Mouse (Mus musculus) hindbrain, embryonic 14.5 days (tissue): Measurements from ENCODE around the gene Ccl19. TPM values are rescaled to one million over a fixed set of nuclear protein-coding genes. Genes with fewer than 3 reads are reported as not detected.
"Not testable (repeated sequence)": the region's sequence is repeated elsewhere in the genome, so short reads cannot be mapped to it uniquely, and the experiment has no call there.

Experiments used
- ATAC-seq: fragments of 200-750 bp; cut with Nextera tagmentation; 2 replicates; pipeline ENCODE4 v1.8.0; 2017; ENCODE audit warnings: moderate number of reproducible peaks, mild to moderate bottlenecking, moderate TSS enrichment, moderate library complexity; ENCODE audit not compliant: low FRiP score
- DNase-seq: peaks from one replicate; pipeline ENCODE4 v3.0.0-alpha.2; 2015; ENCODE audit warnings: low spot score
- H3K27ac ChIP-seq: fragments of 300-500 bp; sonication (generic); 2 replicates; pipeline ENCODE4 v1.5.1; 2014; ENCODE audit warnings: mild to moderate bottlenecking, moderate library complexity
- H3K27me3 ChIP-seq: fragments of 300-500 bp; sonication (generic); 2 replicates; pipeline ENCODE4 v1.6.1; 2014; ENCODE audit warnings: mild to moderate bottlenecking, low read length, mixed read lengths; ENCODE audit not compliant: control insufficient read depth, insufficient read depth
- H3K36me3 ChIP-seq: fragments of 300-500 bp; sonication (generic); replicated peaks from 2 replicates; pipeline ENCODE4 v1.6.1; 2014; ENCODE audit not compliant: control insufficient read depth, insufficient read depth
- H3K4me1 ChIP-seq: fragments of 300-500 bp; sonication (generic); replicated peaks from 2 replicates; pipeline ENCODE4 v1.6.1; 2014; ENCODE audit warnings: antibody characterized with exemption, low read length, mixed read lengths; ENCODE audit not compliant: control insufficient read depth, insufficient read depth
- H3K4me2 ChIP-seq: fragments of 300-500 bp; sonication (generic); replicated peaks from 2 replicates; pipeline ENCODE4 v1.6.1; 2014; ENCODE audit warnings: mild to moderate bottlenecking, moderate library complexity
- H3K4me3 ChIP-seq: fragments of 300-500 bp; sonication (generic); replicated peaks from 2 replicates; pipeline ENCODE4 v1.5.1; 2014; ENCODE audit warnings: mild to moderate bottlenecking, low read length
- H3K9ac ChIP-seq: fragments of 300-500 bp; sonication (generic); 2 replicates; pipeline ENCODE4 v1.6.1; 2014
- H3K9me3 ChIP-seq: fragments of 300-500 bp; sonication (generic); 2 replicates; pipeline ENCODE4 v1.6.1; 2016; ENCODE audit warnings: low read length; ENCODE audit not compliant: control insufficient read depth
- WGBS: fragments of 180-500 bp; shearing (Covaris S2); extraction: QIAGEN DNeasy Blood & Tissue Kit; methylation state at CpG from one replicate; pipeline ENCODE4 v1.1.7; 2014; 5-methylcytosine and 5-hydroxymethylcytosine counted together
- polyA plus RNA-seq: library from polyadenylated mRNA; unstranded; fragments of >200 nt; fragmentation: Nextera tagmentation; extraction: Ambion mirVana; gene quantifications from 2 replicates; pipeline ENCODE4 v1.2.1, GENCODE M21; 2014

Ccl19 gene
- not detected in 2 replicates for polyA plus RNA-seq

GRCm38 (mm10) chr4:42756477-42756876 is at the start of gene Ccl19:
Gene Ccl19 (minus strand): TSS chr4:42756577.
- not testable (repeated sequence) for H3K27ac ChIP-seq, H3K27me3 ChIP-seq, H3K4me3 ChIP-seq, H3K36me3 ChIP-seq, H3K9ac ChIP-seq, H3K4me2 ChIP-seq, H3K9me3 ChIP-seq, DNase-seq, H3K4me1 ChIP-seq, ATAC-seq
- no CpG with 5 or more reads among the region's 6 CpGs for WGBS

GRCm38 (mm10) chr4:42773893-42774292 is 17.5 kb upstream of the Ccl19 start, which contains the start of gene Ccl21a:
Gene Ccl21a (minus strand): TSS chr4:42773993.
- H3K4me1 ChIP-seq, H3K36me3 ChIP-seq, H3K9ac ChIP-seq, DNase-seq, H3K27me3 ChIP-seq, H3K4me2 ChIP-seq, H3K9me3 ChIP-seq, ATAC-seq, H3K4me3 ChIP-seq, H3K27ac ChIP-seq: not testable (repeated sequence)
- WGBS = no CpG with 5 or more reads among the region's 5 CpGs

GRCm38 (mm10) chr4:42735245-42735644 is 21.1 kb downstream of the Ccl19 start, which contains the start of gene 4930578G10Rik:
Gene 4930578G10Rik (plus strand): TSS chr4:42735545.
- ATAC-seq, DNase-seq, H3K4me3 ChIP-seq, H3K36me3 ChIP-seq, H3K4me1 ChIP-seq, H3K9ac ChIP-seq, H3K27ac ChIP-seq, H3K9me3 ChIP-seq, H3K27me3 ChIP-seq, H3K4me2 ChIP-seq: not testable (repeated sequence)
- no CpG with 5 or more reads among the region's 13 CpGs for WGBS

Other genes with a start within 250 kb of the Ccl19 start
- gene Fam205a2, start 228.4 kb downstream of the Ccl19 start, polyA plus RNA-seq = 0.17 TPM in 1 of 2 replicates, not detected in the other
- not detected in 2 replicates for gene Gm10591, start 144.4 kb downstream of the Ccl19 start, polyA plus RNA-seq
- gene Gm2564, start 126.9 kb downstream of the Ccl19 start, polyA plus RNA-seq = 0.65 TPM in 1 of 2 replicates, not detected in the other
- not detected in 2 replicates for gene Ccl27b, start 101.3 kb downstream of the Ccl19 start, polyA plus RNA-seq
- gene Il11ra2, start 94.7 kb downstream of the Ccl19 start, polyA plus RNA-seq = not detected in 2 replicates
- 0.37 and 0.67 TPM in 2 replicates for gene 4930578G10Rik, start 21.0 kb downstream of the Ccl19 start, polyA plus RNA-seq
- gene Ccl21a, start 17.4 kb upstream of the Ccl19 start, polyA plus RNA-seq = 1.4 and 1.7 TPM in 2 replicates
- gene Fam205a1, start 97.3 kb upstream of the Ccl19 start, polyA plus RNA-seq = 0.10 and 0.12 TPM in 2 replicates
- 0.62 and 0.73 TPM in 2 replicates for gene Gm12394, start 100.2 kb upstream of the Ccl19 start, polyA plus RNA-seq
- gene Fam205c, start 117.7 kb upstream of the Ccl19 start, polyA plus RNA-seq = 1.5 and 2.4 TPM in 2 replicates
- 43.5 and 47.8 TPM in 2 replicates for gene Phf24, start 160.1 kb upstream of the Ccl19 start, polyA plus RNA-seq
- gene Dnajb5, start 193.2 kb upstream of the Ccl19 start, polyA plus RNA-seq = 38.5 and 42.0 TPM in 2 replicates
- gene 1700022I11Rik, start 213.0 kb upstream of the Ccl19 start, polyA plus RNA-seq = 0.63 and 0.71 TPM in 2 replicates
- 470 and 518 TPM in 2 replicates for gene Vcp, start 243.9 kb upstream of the Ccl19 start, polyA plus RNA-seq